Mouse (Mus musculus) frontal cortex, adult 2 months (tissue): Measurements from ENCODE around the gene Nabp1. TPM values are rescaled to one million over a fixed set of nuclear protein-coding genes. Genes with fewer than 3 reads are reported as not detected.

Experiments used
- DNase-seq, 2 experiments: peaks; one replicate each; pipeline ENCODE4 v3.0.0; 2022; ENCODE audit warnings: low spot score in 1 of 2; ENCODE audit errors: extremely low spot score in 1 of 2
- polyA plus RNA-seq: library from polyadenylated mRNA; depleted of rRNA; stranded (reverse); fragments of >200 nt; gene quantifications from 2 replicates; pipeline ENCODE4 v1.2.3, GENCODE M21; 2012; rRNA removed

The Nabp1 gene
- 12.4 and 14.7 TPM in 2 replicates for polyA plus RNA-seq

- DNase-seq: peak; percentile 97 to 99
Measured at GRCm38 (mm10) chr1:51478262-51479026, at the start of gene Nabp1. Gene Nabp1 (minus strand): TSS chr1:51478425.

GRCm38 (mm10) chr1:51525563-51526265 is 47.5 kb upstream of the Nabp1 start:
- no peak for DNase-seq

- no peak for DNase-seq
Measured at GRCm38 (mm10) chr1:51521651-51522050, 43.4 kb upstream of the Nabp1 start.

GRCm38 (mm10) chr1:51520246-51520780 is 42.1 kb upstream of the Nabp1 start:
- no peak for DNase-seq

- DNase-seq: no peak
Measured at GRCm38 (mm10) chr1:51519112-51519511, 40.9 kb upstream of the Nabp1 start.

GRCm38 (mm10) chr1:51515625-51516024 is 37.4 kb upstream of the Nabp1 start:
- DNase-seq: no peak

- DNase-seq: peak; percentile 11 to 33
Measured at GRCm38 (mm10) chr1:51515041-51515440, 36.8 kb upstream of the Nabp1 start.

- no peak for DNase-seq
Measured at GRCm38 (mm10) chr1:51514379-51514778, 36.2 kb upstream of the Nabp1 start.

- DNase-seq: no peak
Measured at GRCm38 (mm10) chr1:51513059-51513713, 35.0 kb upstream of the Nabp1 start.

GRCm38 (mm10) chr1:51512326-51512725 is 34.1 kb upstream of the Nabp1 start:
- no peak for DNase-seq

GRCm38 (mm10) chr1:51509776-51510175 is 31.6 kb upstream of the Nabp1 start:
- no peak for DNase-seq

- DNase-seq: peak in 1 of 2 experiments; percentile 17
Measured at GRCm38 (mm10) chr1:51509083-51509482, 30.9 kb upstream of the Nabp1 start.

- DNase-seq: no peak
Measured at GRCm38 (mm10) chr1:51508543-51508942, 30.3 kb upstream of the Nabp1 start.

GRCm38 (mm10) chr1:51507436-51507835 is 29.2 kb upstream of the Nabp1 start:
- no peak for DNase-seq

- no peak for DNase-seq
Measured at GRCm38 (mm10) chr1:51506236-51506635, 28.0 kb upstream of the Nabp1 start.

GRCm38 (mm10) chr1:51505632-51506031 is 27.4 kb upstream of the Nabp1 start:
- DNase-seq: no peak

GRCm38 (mm10) chr1:51503055-51503454 is 24.8 kb upstream of the Nabp1 start:
- DNase-seq: no peak

- no peak for DNase-seq
Measured at GRCm38 (mm10) chr1:51502353-51502752, 24.1 kb upstream of the Nabp1 start.

- DNase-seq: no peak
Measured at GRCm38 (mm10) chr1:51501251-51501650, 23.0 kb upstream of the Nabp1 start.

GRCm38 (mm10) chr1:51498601-51499098 is 20.4 kb upstream of the Nabp1 start:
- no peak for DNase-seq

GRCm38 (mm10) chr1:51496163-51496562 is 17.9 kb upstream of the Nabp1 start:
- no peak for DNase-seq
